Mouse (Mus musculus) embryonic fibroblast, embryonic 13.5 days (primary cell): ENCODE measurements at regions not wholly inside any gene's neighbourhood (a gene's known extent, or its start where the extent isn't known, plus 50 kb on each side); places are given as distances from the start of the nearest gene placed in this dataset.

Source experiments
- CTCF ChIP-seq: IDR thresholded peaks from 2 replicates; pipeline ENCODE4 v1.5.1; 2011; ENCODE audit warnings: mild to moderate bottlenecking, control low read depth, low read length, moderate library complexity, borderline replicate concordance; ENCODE audit not compliant: insufficient read depth
- POLR2A ChIP-seq: IDR thresholded peaks from 2 replicates; pipeline ENCODE4 v1.6.1; 2011; ENCODE audit warnings: low read depth, mild to moderate bottlenecking, control low read depth, low read length, moderate library complexity

DNA sequence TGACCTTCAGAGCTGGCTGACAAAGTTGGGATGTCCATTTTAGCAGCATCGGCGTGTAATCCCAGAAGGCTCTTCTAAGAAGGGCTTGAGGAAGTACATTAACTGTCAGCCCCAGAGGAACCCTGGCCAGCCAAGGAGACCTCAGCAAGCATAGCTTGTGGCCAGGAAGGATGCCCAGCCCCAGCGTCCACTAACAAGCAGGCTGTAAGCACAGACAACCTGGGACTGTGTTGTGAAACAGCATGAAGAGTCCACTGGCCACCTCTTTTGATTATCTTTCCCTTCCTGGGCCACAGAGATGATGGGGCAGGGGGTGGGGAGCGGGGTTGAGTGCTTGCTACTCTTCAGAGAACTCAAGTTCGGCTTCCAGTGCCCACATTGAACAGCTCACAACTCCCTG is 109.0 kb upstream of the Ppp1r26 start:
- no peak for TF ChIP-seq CTCF
- no peak for TF ChIP-seq POLR2A
